Mouse (Mus musculus): Measurements from ENCODE around the gene Marveld1. TPM values are rescaled to one million over a fixed set of nuclear protein-coding genes. Genes with fewer than 3 reads are reported as not detected.
A peak's percentile ranks its signal among the peaks of the same experiment; 100 is the strongest.

Marveld1 gene
- total and polyA plus RNA-seq, 3 experiments: 0.11 TPM; not detected in 2

GRCm38 (mm10) chr19:42120451-42120850 lies 26.7 kb upstream of the Marveld1 start:
- H3K27me3 ChIP-seq (ENCODE audit: insufficient read depth, low read length): no peaks in the 10 kb centered on the region
- no peak for DNase-seq (ENCODE audit: low spot score)
- H3K4me3 ChIP-seq (ENCODE audit: low read depth, low read length): no peak overlapping the region
- H3K36me3 ChIP-seq (replicated peaks): peaks cover 90% of the 10 kb centered on the region
- TF ChIP-seq TAL1 (conservative IDR thresholded peaks at IDR 0.05; ENCODE audit: low read depth, low read length): no peak
- TF ChIP-seq GATA1 (IDR thresholded peaks at IDR 0.05; ENCODE audit: borderline replicate concordance, low read length): no peak
- TF ChIP-seq GATA2 (IDR thresholded peaks at IDR 0.05; ENCODE audit: borderline replicate concordance, low read depth, low read length): no peak
- no peak for TF ChIP-seq CTCF (IDR thresholded peaks at IDR 0.05; ENCODE audit: low read depth, low read length)
- TF ChIP-seq POLR2AphosphoS5 (IDR thresholded peaks at IDR 0.05; ENCODE audit: insufficient replicate concordance, low read depth, low read length): no peak
- peaks cover 4% of the 10 kb centered on the region for H3K4me1 ChIP-seq (ENCODE audit: insufficient read depth, low read depth, low read length)
- no peaks in the 10 kb centered on the region for H3K9me3 ChIP-seq (replicated peaks)
- no peak for ATAC-seq (ENCODE audit: extremely low read depth, insufficient number of reproducible peaks, low FRiP score, poor library complexity, severe bottlenecking)

GRCm38 (mm10) chr19:42124684-42125083 lies 22.5 kb upstream of the Marveld1 start:
- Histone ChIP-seq H3K9me3 (replicated peaks) (no peaks in the 10 kb centered on the region), H3K36me3 (replicated peaks) (peaks cover 63% of the 10 kb centered on the region), H3K4me3 (ENCODE audit: low read depth, low read length) (no peak overlapping the region), H3K27me3 (ENCODE audit: insufficient read depth, low read length) (no peaks in the 10 kb centered on the region), H3K4me1 (ENCODE audit: insufficient read depth, low read depth, low read length) (peaks cover 44% of the 10 kb centered on the region)
- ATAC-seq (ENCODE audit: extremely low read depth, insufficient number of reproducible peaks, low FRiP score, poor library complexity, severe bottlenecking) (no peak), DNase-seq (ENCODE audit: low spot score) (no peak)
- TF ChIP-seq CTCF (IDR thresholded peaks at IDR 0.05; ENCODE audit: low read depth, low read length): no peak
- no peak for TF ChIP-seq POLR2AphosphoS5 (IDR thresholded peaks at IDR 0.05; ENCODE audit: insufficient replicate concordance, low read depth, low read length)
- no peak for TF ChIP-seq GATA2 (IDR thresholded peaks at IDR 0.05; ENCODE audit: borderline replicate concordance, low read depth, low read length)
- no peak for TF ChIP-seq GATA1 (IDR thresholded peaks at IDR 0.05; ENCODE audit: borderline replicate concordance, low read length)
- no peak for TF ChIP-seq TAL1 (conservative IDR thresholded peaks at IDR 0.05; ENCODE audit: low read depth, low read length)

- H3K27me3 ChIP-seq (ENCODE audit: insufficient read depth, low read length): 0 out of 2 replicates have a peak, but pooled peaks cover 4% of the 10 kb centered on the region
- TF ChIP-seq CTCF (IDR thresholded peaks at IDR 0.05; ENCODE audit: low read depth, low read length) (no peak), POLR2AphosphoS5 (IDR thresholded peaks at IDR 0.05; ENCODE audit: insufficient replicate concordance, low read depth, low read length) (no peak), TAL1 (conservative IDR thresholded peaks at IDR 0.05; ENCODE audit: low read depth, low read length) (no peak), GATA1 (IDR thresholded peaks at IDR 0.05; ENCODE audit: borderline replicate concordance, low read length) (no peak), GATA2 (IDR thresholded peaks at IDR 0.05; ENCODE audit: borderline replicate concordance, low read depth, low read length) (no peak)
- peaks cover 54% of the 10 kb centered on the region for H3K36me3 ChIP-seq (replicated peaks)
- H3K4me1 ChIP-seq (ENCODE audit: insufficient read depth, low read depth, low read length): peaks cover 52% of the 10 kb centered on the region
- H3K4me3 ChIP-seq (ENCODE audit: low read depth, low read length): no peak overlapping the region
- no peak for DNase-seq (ENCODE audit: low spot score)
- ATAC-seq (ENCODE audit: extremely low read depth, insufficient number of reproducible peaks, low FRiP score, poor library complexity, severe bottlenecking): no peak
- no peaks in the 10 kb centered on the region for H3K9me3 ChIP-seq (replicated peaks)
These were observed 21.5 kb upstream of the Marveld1 start for GRCm38 (mm10) chr19:42125501-42126218.

GRCm38 (mm10) chr19:42126219-42126605 lies 21.0 kb upstream of the Marveld1 start:
- Histone ChIP-seq H3K36me3 (replicated peaks) (peaks cover 49% of the 10 kb centered on the region), H3K4me3 (ENCODE audit: low read depth, low read length) (no peak overlapping the region), H3K27me3 (ENCODE audit: insufficient read depth, low read length) (0 out of 2 replicates have a peak, but pooled peaks cover 4% of the 10 kb centered on the region), H3K4me1 (ENCODE audit: insufficient read depth, low read depth, low read length) (peaks cover 56% of the 10 kb centered on the region), H3K9me3 (replicated peaks) (no peaks in the 10 kb centered on the region)
- DNase-seq (ENCODE audit: low spot score) (no peak), ATAC-seq (ENCODE audit: extremely low read depth, insufficient number of reproducible peaks, low FRiP score, poor library complexity, severe bottlenecking) (no peak)
- TF ChIP-seq CTCF (IDR thresholded peaks at IDR 0.05; ENCODE audit: low read depth, low read length): no peak
- TF ChIP-seq POLR2AphosphoS5 (IDR thresholded peaks at IDR 0.05; ENCODE audit: insufficient replicate concordance, low read depth, low read length): no peak
- no peak for TF ChIP-seq TAL1 (conservative IDR thresholded peaks at IDR 0.05; ENCODE audit: low read depth, low read length)
- TF ChIP-seq GATA1 (IDR thresholded peaks at IDR 0.05; ENCODE audit: borderline replicate concordance, low read length): no peak
- TF ChIP-seq GATA2 (IDR thresholded peaks at IDR 0.05; ENCODE audit: borderline replicate concordance, low read depth, low read length): no peak

GRCm38 (mm10) chr19:42127024-42127423 lies 20.2 kb upstream of the Marveld1 start:
- peaks cover 43% of the 10 kb centered on the region for H3K36me3 ChIP-seq (replicated peaks)
- no peak for DNase-seq (ENCODE audit: low spot score)
- TF ChIP-seq POLR2AphosphoS5 (IDR thresholded peaks at IDR 0.05; ENCODE audit: insufficient replicate concordance, low read depth, low read length) (no peak), CTCF (IDR thresholded peaks at IDR 0.05; ENCODE audit: low read depth, low read length) (no peak), GATA1 (IDR thresholded peaks at IDR 0.05; ENCODE audit: borderline replicate concordance, low read length) (no peak), TAL1 (conservative IDR thresholded peaks at IDR 0.05; ENCODE audit: low read depth, low read length) (no peak), GATA2 (IDR thresholded peaks at IDR 0.05; ENCODE audit: borderline replicate concordance, low read depth, low read length) (no peak)
- H3K27me3 ChIP-seq (ENCODE audit: insufficient read depth, low read length): 0 out of 2 replicates have a peak, but pooled peaks cover 4% of the 10 kb centered on the region
- H3K9me3 ChIP-seq (replicated peaks): no peaks in the 10 kb centered on the region
- no peak for ATAC-seq (ENCODE audit: extremely low read depth, insufficient number of reproducible peaks, low FRiP score, poor library complexity, severe bottlenecking)
- peaks cover 56% of the 10 kb centered on the region for H3K4me1 ChIP-seq (ENCODE audit: insufficient read depth, low read depth, low read length)
- no peak overlapping the region for H3K4me3 ChIP-seq (ENCODE audit: low read depth, low read length)

GRCm38 (mm10) chr19:42128052-42128740 lies 19.0 kb upstream of the Marveld1 start:
- peaks cover 5% of the 10 kb centered on the region; the same call in 1 of the 2 replicates for H3K27me3 ChIP-seq (ENCODE audit: insufficient read depth, low read length)
- H3K36me3 ChIP-seq (replicated peaks): peaks cover 34% of the 10 kb centered on the region
- peaks cover 56% of the 10 kb centered on the region for H3K4me1 ChIP-seq (ENCODE audit: insufficient read depth, low read depth, low read length)
- DNase-seq (ENCODE audit: low spot score) (no peak), ATAC-seq (ENCODE audit: extremely low read depth, insufficient number of reproducible peaks, low FRiP score, poor library complexity, severe bottlenecking) (no peak)
- peak overlapping the region; percentile 77 for H3K4me3 ChIP-seq (ENCODE audit: low read depth, low read length)
- TF ChIP-seq POLR2AphosphoS5 (IDR thresholded peaks at IDR 0.05; ENCODE audit: insufficient replicate concordance, low read depth, low read length) (no peak), GATA1 (IDR thresholded peaks at IDR 0.05; ENCODE audit: borderline replicate concordance, low read length) (no peak), CTCF (IDR thresholded peaks at IDR 0.05; ENCODE audit: low read depth, low read length) (no peak), GATA2 (IDR thresholded peaks at IDR 0.05; ENCODE audit: borderline replicate concordance, low read depth, low read length) (no peak)
- H3K9me3 ChIP-seq (replicated peaks): no peaks in the 10 kb centered on the region

Data from G1E (cell line).